Mouse (Mus musculus) forebrain, embryonic 14.5 days (tissue): Measurements from ENCODE around the gene Cd83. TPM values are rescaled to one million over a fixed set of nuclear protein-coding genes. Genes with fewer than 3 reads are reported as not detected.

Experiments used
- ATAC-seq: fragments of 200-750 bp; cut with Nextera tagmentation; 2 replicates; pipeline ENCODE4 v1.8.0; 2017; ENCODE audit warnings: mild to moderate bottlenecking, moderate library complexity
- DNase-seq: peaks from one replicate; pipeline ENCODE4 v3.0.0-alpha.2; 2015; ENCODE audit warnings: low spot score
- H3K27ac ChIP-seq: fragments of 300-500 bp; sonication (generic); 2 replicates; pipeline ENCODE4 v1.5.1; 2014; ENCODE audit warnings: low read depth, mild to moderate bottlenecking, control low read depth, low read length, moderate library complexity
- H3K27me3 ChIP-seq: fragments of 300-500 bp; sonication (generic); replicated peaks from 2 replicates; pipeline ENCODE4 v1.6.1; 2014; ENCODE audit warnings: low read length, control low read depth, mixed read lengths; ENCODE audit not compliant: control insufficient read depth, insufficient read depth
- H3K36me3 ChIP-seq: fragments of 300-500 bp; sonication (generic); 2 replicates; pipeline ENCODE4 v1.6.1; 2014; ENCODE audit warnings: low read length, control low read depth; ENCODE audit not compliant: control insufficient read depth, insufficient read depth
- H3K4me1 ChIP-seq: fragments of 300-500 bp; sonication (generic); 2 replicates; pipeline ENCODE4 v1.6.1; 2014; ENCODE audit warnings: antibody characterized with exemption, low read length, control low read depth; ENCODE audit not compliant: control insufficient read depth, insufficient read depth
- H3K4me2 ChIP-seq: fragments of 300-500 bp; sonication (generic); 2 replicates; pipeline ENCODE4 v1.6.1; 2014; ENCODE audit warnings: mild to moderate bottlenecking, control low read depth, low read length
- H3K4me3 ChIP-seq: fragments of 300-500 bp; sonication (generic); 2 replicates; pipeline ENCODE4 v1.5.1; 2014; ENCODE audit warnings: low read depth, low read length, control low read depth
- H3K9ac ChIP-seq: fragments of 300-500 bp; sonication (generic); 2 replicates; pipeline ENCODE4 v1.6.1; 2014; ENCODE audit warnings: mild to moderate bottlenecking, low read length, control low read depth, moderate library complexity
- H3K9me3 ChIP-seq: fragments of 300-500 bp; sonication (generic); replicated peaks from 2 replicates; pipeline ENCODE4 v1.6.1; 2016; ENCODE audit warnings: low read length, control low read depth, mixed read lengths; ENCODE audit not compliant: control insufficient read depth
- whole genome bisulfite sequencing: fragments of 180-500 bp; shearing (Covaris S2); extraction: QIAGEN DNeasy Blood & Tissue Kit; methylation state at CpG from one replicate; pipeline ENCODE4 v1.1.7; 2014; 5-methylcytosine and 5-hydroxymethylcytosine counted together
- polyA plus RNA-seq: library from polyadenylated mRNA; unstranded; fragments of >200 nt; fragmentation: Nextera tagmentation; extraction: Ambion mirVana; gene quantifications from 2 replicates; pipeline ENCODE4 v1.2.1, GENCODE M21; 2014

Gene Cd83
- polyA plus RNA-seq, 1 experiment from 2014 or later: 9.1 TPM

GRCm38 (mm10) chr13:43773020-43773419, 11.6 kb upstream of the Cd83 start:
- Histone ChIP-seq H3K9me3 (no peaks in the 10 kb centered on the region), H3K4me2 (no peak overlapping the region), H3K27me3 (no peaks in the 10 kb centered on the region), H3K9ac (no peak overlapping the region), H3K36me3 (no peaks in the 10 kb centered on the region), H3K4me3 (no peak overlapping the region), H3K4me1 (peaks cover 10% of the 10 kb centered on the region; the same call in 1 of the 2 replicates), H3K27ac (no peak overlapping the region)
- WGBS: 77% methylated on average over 6 of the region's 6 CpGs
- DNase-seq: no peak
- ATAC-seq: no peak

- Histone ChIP-seq H3K9ac (no peak overlapping the region), H3K4me1 (peaks cover 10% of the 10 kb centered on the region; the same call in 1 of the 2 replicates), H3K9me3 (no peaks in the 10 kb centered on the region), H3K4me3 (no peak overlapping the region), H3K27ac (peak overlapping the region; percentile 6; the same call in 1 of the 2 replicates), H3K27me3 (no peaks in the 10 kb centered on the region), H3K4me2 (peak overlapping the region; percentile 3; the same call in 1 of the 2 replicates), H3K36me3 (no peaks in the 10 kb centered on the region)
- peak; percentile 89 for DNase-seq
- 34% methylated on average over 15 of the region's 15 CpGs for WGBS
- peak; percentile 77; the same call in 1 of the 2 replicates for ATAC-seq
These were observed 10.5 kb upstream of the Cd83 start for GRCm38 (mm10) chr13:43773965-43774566.

- WGBS: 81% methylated on average over 13 of the region's 13 CpGs
- no peaks in the 10 kb centered on the region for H3K27me3 ChIP-seq
- H3K36me3 ChIP-seq: no peaks in the 10 kb centered on the region
- peak overlapping the region; percentile 3; the same call in 1 of the 2 replicates for H3K4me2 ChIP-seq
- no peak overlapping the region for H3K4me3 ChIP-seq
- peaks cover 10% of the 10 kb centered on the region; the same call in 1 of the 2 replicates for H3K4me1 ChIP-seq
- DNase-seq (no peak), ATAC-seq (no peak)
- no peak overlapping the region for H3K9ac ChIP-seq
- H3K27ac ChIP-seq: no peak overlapping the region
- no peaks in the 10 kb centered on the region for H3K9me3 ChIP-seq
These were observed 9.8 kb upstream of the Cd83 start for GRCm38 (mm10) chr13:43774605-43775426.

- WGBS: 87% methylated on average over 2 of the region's 2 CpGs
- Histone ChIP-seq H3K9ac (no peak overlapping the region), H3K4me2 (no peak overlapping the region), H3K4me3 (no peak overlapping the region), H3K27me3 (no peaks in the 10 kb centered on the region), H3K4me1 (peaks cover 10% of the 10 kb centered on the region; the same call in 1 of the 2 replicates), H3K36me3 (no peaks in the 10 kb centered on the region), H3K27ac (no peak overlapping the region), H3K9me3 (no peaks in the 10 kb centered on the region)
- DNase-seq: no peak
- ATAC-seq: no peak
These were observed 9.2 kb upstream of the Cd83 start for GRCm38 (mm10) chr13:43775427-43775733.

GRCm38 (mm10) chr13:43777321-43778002, 7.1 kb upstream of the Cd83 start:
- no peak overlapping the region for H3K4me2 ChIP-seq
- H3K27me3 ChIP-seq: no peaks in the 10 kb centered on the region
- H3K36me3 ChIP-seq: no peaks in the 10 kb centered on the region
- ATAC-seq (no peak), DNase-seq (no peak)
- H3K9me3 ChIP-seq: no peaks in the 10 kb centered on the region
- H3K9ac ChIP-seq: no peak overlapping the region
- no peak overlapping the region for H3K27ac ChIP-seq
- peaks cover 10% of the 10 kb centered on the region; the same call in 1 of the 2 replicates for H3K4me1 ChIP-seq
- 70% methylated on average over 9 of the region's 9 CpGs for WGBS
- no peak overlapping the region for H3K4me3 ChIP-seq

GRCm38 (mm10) chr13:43778021-43778649, 6.4 kb upstream of the Cd83 start:
- peaks cover 10% of the 10 kb centered on the region; the same call in 1 of the 2 replicates for H3K4me1 ChIP-seq
- DNase-seq (no peak), ATAC-seq (no peak)
- no peak overlapping the region for H3K4me2 ChIP-seq
- no peak overlapping the region for H3K4me3 ChIP-seq
- WGBS: 65% methylated on average over 6 of the region's 6 CpGs
- H3K9ac ChIP-seq: no peak overlapping the region
- H3K27me3 ChIP-seq: no peaks in the 10 kb centered on the region
- H3K9me3 ChIP-seq: no peaks in the 10 kb centered on the region
- no peak overlapping the region for H3K27ac ChIP-seq
- no peaks in the 10 kb centered on the region for H3K36me3 ChIP-seq

GRCm38 (mm10) chr13:43778971-43779370, 5.6 kb upstream of the Cd83 start:
- no peaks in the 10 kb centered on the region for H3K9me3 ChIP-seq
- H3K4me2 ChIP-seq: no peak overlapping the region
- no peak overlapping the region for H3K4me3 ChIP-seq
- no peak overlapping the region for H3K27ac ChIP-seq
- 86% methylated on average over 4 of the region's 4 CpGs for WGBS
- DNase-seq (no peak), ATAC-seq (no peak)
- H3K36me3 ChIP-seq: no peaks in the 10 kb centered on the region
- H3K4me1 ChIP-seq: peaks cover 5% of the 10 kb centered on the region; the same call in 1 of the 2 replicates
- H3K27me3 ChIP-seq: peaks cover 4% of the 10 kb centered on the region; the same call in 1 of the 2 replicates
- H3K9ac ChIP-seq: no peak overlapping the region

GRCm38 (mm10) chr13:43780071-43780470, 4.5 kb upstream of the Cd83 start:
- no peak for ATAC-seq
- H3K27ac ChIP-seq: no peak overlapping the region
- peaks cover 4% of the 10 kb centered on the region; the same call in 1 of the 2 replicates for H3K4me1 ChIP-seq
- 82% methylated on average over 8 of the region's 8 CpGs for WGBS
- no peak overlapping the region for H3K4me2 ChIP-seq
- H3K36me3 ChIP-seq: no peaks in the 10 kb centered on the region
- no peak overlapping the region for H3K9ac ChIP-seq
- no peaks in the 10 kb centered on the region for H3K9me3 ChIP-seq
- H3K27me3 ChIP-seq: peaks cover 8% of the 10 kb centered on the region; the same call in 1 of the 2 replicates
- H3K4me3 ChIP-seq: no peak overlapping the region
- no peak for DNase-seq
